Mouse (Mus musculus) limb, embryonic 12.5 days (tissue): Measurements from ENCODE around the gene Chil4. TPM values are rescaled to one million over a fixed set of nuclear protein-coding genes. Genes with fewer than 3 reads are reported as not detected.

Experiments
- ATAC-seq: fragments of 200-750 bp; cut with Nextera tagmentation; 2 replicates; pipeline ENCODE4 v1.8.0; 2017; ENCODE audit warnings: low read depth, moderate TSS enrichment; ENCODE audit not compliant: insufficient number of reproducible peaks, insufficient read depth, low FRiP score, low TSS enrichment
- H3K27ac ChIP-seq: fragments of 300-500 bp; sonication (generic); 2 replicates; pipeline ENCODE4 v1.5.1; 2016; ENCODE audit warnings: mild to moderate bottlenecking, moderate library complexity
- H3K27me3 ChIP-seq: fragments of 300-500 bp; sonication (generic); 2 replicates; pipeline ENCODE4 v1.6.1; 2016; ENCODE audit warnings: mild to moderate bottlenecking, moderate library complexity
- H3K36me3 ChIP-seq: fragments of 300-500 bp; sonication (generic); 2 replicates; pipeline ENCODE4 v1.6.1; 2016; ENCODE audit warnings: mild to moderate bottlenecking, moderate library complexity
- H3K4me1 ChIP-seq: fragments of 300-500 bp; sonication (generic); replicated peaks from 2 replicates; pipeline ENCODE4 v1.6.1; 2016
- H3K4me2 ChIP-seq: fragments of 300-500 bp; sonication (generic); 2 replicates; pipeline ENCODE4 v1.6.1; 2016; ENCODE audit warnings: mild to moderate bottlenecking, moderate library complexity
- H3K4me3 ChIP-seq: fragments of 300-500 bp; sonication (generic); replicated peaks from 2 replicates; pipeline ENCODE4 v1.5.1; 2016; ENCODE audit warnings: mild to moderate bottlenecking
- H3K9ac ChIP-seq: fragments of 300-500 bp; sonication (generic); replicated peaks from 2 replicates; pipeline ENCODE4 v1.6.1; 2016; ENCODE audit warnings: mild to moderate bottlenecking, moderate library complexity
- H3K9me3 ChIP-seq: fragments of 300-500 bp; sonication (generic); 2 replicates; pipeline ENCODE4 v1.6.1; 2016; ENCODE audit warnings: mild to moderate bottlenecking, moderate library complexity
- WGBS: fragments of 180-500 bp; shearing (Covaris S2); methylation state at CpG from one replicate; pipeline ENCODE4 v1.1.7; 2016; 5-methylcytosine and 5-hydroxymethylcytosine counted together
- polyA plus RNA-seq: library from polyadenylated mRNA; unstranded; fragments of >200 nt; fragmentation: Nextera tagmentation; extraction: Ambion mirVana; gene quantifications from 2 replicates; pipeline ENCODE4 v1.2.1, GENCODE M21; 2016

Gene Chil4
- polyA plus RNA-seq, 1 experiment from 2014 or later = not detected

- H3K9ac ChIP-seq = no peak within 1 kb of the TSS
- H3K27ac ChIP-seq = no peak within 1 kb of the TSS
- 75% methylated on average over 3 of the region's 3 CpGs for WGBS
- no peak for ATAC-seq
- no peak within 1 kb of the TSS for H3K4me2 ChIP-seq
- no peak within 1 kb of the TSS for H3K4me3 ChIP-seq
- no peaks in the 10 kb centered on the region for H3K27me3 ChIP-seq
- H3K4me1 ChIP-seq = no peaks in the 10 kb centered on the region
- peaks cover 20% of the 10 kb centered on the region for H3K9me3 ChIP-seq
- H3K36me3 ChIP-seq = no peaks in the 10 kb centered on the region
These were observed 51.8 kb downstream of the Chil4 start, which contains the start of gene Chil3 for GRCm38 (mm10) chr3:106167464-106167863. TSS of gene Chil3 (minus strand) at chr3:106167564.

GRCm38 (mm10) chr3:106154413-106154812 lies 64.9 kb downstream of the Chil4 start:
- Histone ChIP-seq H3K27me3 (no peaks in the 10 kb centered on the region), H3K36me3 (no peaks in the 10 kb centered on the region), H3K4me1 (no peaks in the 10 kb centered on the region), H3K4me2 (no peak overlapping the region), H3K9me3 (peaks cover 11% of the 10 kb centered on the region), H3K4me3 (no peak overlapping the region), H3K27ac (no peak overlapping the region), H3K9ac (no peak overlapping the region)
- WGBS = 86% methylated on average over 2 of the region's 2 CpGs
- no peak for ATAC-seq

Other genes starting within 250 kb of the Chil4 start
- 1.7 and 1.8 TPM in 2 replicates for gene Ovgp1, start 245.8 kb downstream of the Chil4 start, polyA plus RNA-seq
- gene Pifo, start 204.9 kb downstream of the Chil4 start, polyA plus RNA-seq = not detected in 2 replicates
- not detected in 2 replicates for gene Chil5, start 186.7 kb downstream of the Chil4 start, polyA plus RNA-seq
- not detected in 2 replicates for gene Chia1, start 106.3 kb downstream of the Chil4 start, polyA plus RNA-seq
- not detected in 2 replicates for gene Chil3, start 51.9 kb downstream of the Chil4 start, polyA plus RNA-seq
- gene Chil6, start 186.7 kb upstream of the Chil4 start, polyA plus RNA-seq = not detected in 2 replicates